Mouse (Mus musculus) CH12.LX (cell line): ENCODE results near the gene Mdk. TPM values are rescaled to one million over a fixed set of nuclear protein-coding genes. Genes with fewer than 3 reads are reported as not detected.

Experiments used
- DNase-seq: peaks from one replicate; pipeline ENCODE4 v3.0.0-alpha.2; 2013; ENCODE audit errors: extremely low read depth
- H3K27ac ChIP-seq: 2 replicates; pipeline ENCODE4 v1.5.1; 2012; ENCODE audit warnings: low read depth, mild to moderate bottlenecking, control low read depth, moderate library complexity; ENCODE audit not compliant: insufficient read depth
- H3K27me3 ChIP-seq: replicated peaks from 2 replicates; pipeline ENCODE3; 2012; ENCODE audit warnings: inconsistent platforms
- H3K36me3 ChIP-seq, 2 experiments: replicated peaks in 1 of 2; 2 replicates each; pipeline versions ENCODE3 to v1.6.1; 2012; ENCODE audit warnings: inconsistent platforms in 1 of 2, low read length in 1 of 2, mild to moderate bottlenecking in 1 of 2, mixed read lengths in 1 of 2, moderate library complexity in 1 of 2; ENCODE audit not compliant: control insufficient read depth in 1 of 2, insufficient read depth in 1 of 2
- H3K4me1 ChIP-seq, 2 experiments: 2 replicates each; pipeline ENCODE4 v1.6.1; 2012; ENCODE audit warnings: inconsistent platforms in 1 of 2, moderate library complexity in 1 of 2; ENCODE audit not compliant: insufficient read depth in 2 of 2, control insufficient read depth in 1 of 2
- H3K4me2 ChIP-seq: 2 replicates; pipeline ENCODE4 v1.6.1; 2012; ENCODE audit warnings: low read depth, mild to moderate bottlenecking, control low read depth; ENCODE audit not compliant: poor library complexity, insufficient read depth, severe bottlenecking
- H3K4me3 ChIP-seq, 3 experiments: fragments of 150-350 bp in 1 of 3; sonication (generic) in 1 of 3; replicated peaks in 1 of 3; 2 replicates each; pipeline versions ENCODE3 to v1.5.1; 2011 to 2012; ENCODE audit warnings: low read depth in 2 of 3, low read length in 2 of 3, mild to moderate bottlenecking in 2 of 3, moderate library complexity in 2 of 3, control low read depth in 1 of 3, improper control_type of control experiment in 1 of 3, inconsistent platforms in 1 of 3, mixed read lengths in 1 of 3; ENCODE audit not compliant: poor library complexity in 1 of 3
- H3K79me2 ChIP-seq: replicated peaks from 2 replicates; pipeline ENCODE4 v1.6.1; 2012; ENCODE audit warnings: mild to moderate bottlenecking, moderate library complexity; ENCODE audit not compliant: control insufficient read depth, poor library complexity, insufficient read depth, severe bottlenecking; ENCODE audit errors: extremely low read depth
- H3K9ac ChIP-seq: 2 replicates; pipeline ENCODE4 v1.6.1; 2012; ENCODE audit warnings: low read depth, mild to moderate bottlenecking, control low read depth, moderate library complexity; ENCODE audit not compliant: insufficient read depth
- H3K9me3 ChIP-seq: replicated peaks from 2 replicates; pipeline ENCODE3; 2012; ENCODE audit warnings: low read length, inconsistent platforms, mixed read lengths
- CHD1 ChIP-seq: IDR thresholded peaks from 2 replicates; pipeline ENCODE4 v1.6.1; 2012; ENCODE audit warnings: low read depth, low read length, improper control_type of control experiment, inconsistent platforms
- CHD2 ChIP-seq: IDR thresholded peaks from 2 replicates; pipeline ENCODE4 v1.6.1; 2011; ENCODE audit warnings: low read length, improper control_type of control experiment
- ELF1 ChIP-seq: IDR thresholded peaks from 2 replicates; pipeline ENCODE4 v1.6.1; 2014; ENCODE audit warnings: low read depth, mild to moderate bottlenecking, inconsistent platforms, low read length, improper control_type of control experiment
- EP300 ChIP-seq: IDR thresholded peaks from 2 replicates; pipeline ENCODE4 v1.6.1; 2011; ENCODE audit warnings: low read length, improper control_type of control experiment
- GABPA ChIP-seq: IDR thresholded peaks from 2 replicates; pipeline ENCODE4 v1.6.1; 2012; ENCODE audit warnings: low read depth, low read length, improper control_type of control experiment, inconsistent platforms; ENCODE audit not compliant: insufficient replicate concordance
- HCFC1 ChIP-seq: IDR thresholded peaks from 2 replicates; pipeline ENCODE4 v1.6.1; 2012; ENCODE audit warnings: low read depth, mild to moderate bottlenecking, inconsistent platforms, low read length, improper control_type of control experiment
- IRF4 ChIP-seq: IDR thresholded peaks from 2 replicates; pipeline ENCODE4 v1.6.1; 2014; ENCODE audit warnings: low read depth, mild to moderate bottlenecking, inconsistent platforms, low read length, improper control_type of control experiment
- KAT2A ChIP-seq: IDR thresholded peaks from 2 replicates; pipeline ENCODE4 v1.6.1; 2012; ENCODE audit warnings: low read length, improper control_type of control experiment, inconsistent platforms; ENCODE audit not compliant: insufficient replicate concordance
- MAFK ChIP-seq: IDR thresholded peaks from 2 replicates; pipeline ENCODE4 v1.6.1; 2011; ENCODE audit warnings: low read length, improper control_type of control experiment; ENCODE audit not compliant: insufficient replicate concordance
- MAX ChIP-seq: IDR thresholded peaks from 2 replicates; pipeline ENCODE4 v1.6.1; 2011; ENCODE audit warnings: low read length, improper control_type of control experiment
- MAZ ChIP-seq: IDR thresholded peaks from 2 replicates; pipeline ENCODE4 v1.6.1; 2012; ENCODE audit warnings: low read depth, mild to moderate bottlenecking, inconsistent platforms, low read length, improper control_type of control experiment, moderate library complexity
- MYC ChIP-seq: IDR thresholded peaks from 2 replicates; pipeline ENCODE4 v1.6.1; 2011; ENCODE audit warnings: low read depth, mild to moderate bottlenecking, improper control_type of control experiment, low read length
- NELFE ChIP-seq: IDR thresholded peaks from 2 replicates; pipeline ENCODE4 v1.6.1; 2011; ENCODE audit warnings: low read depth, low read length, improper control_type of control experiment
- SIN3A ChIP-seq: IDR thresholded peaks from 2 replicates; pipeline ENCODE4 v1.6.1; 2012; ENCODE audit warnings: low read length, improper control_type of control experiment, inconsistent platforms
- USF1 ChIP-seq: IDR thresholded peaks from 2 replicates; pipeline ENCODE4 v1.6.1; 2014; ENCODE audit warnings: low read depth, mild to moderate bottlenecking, inconsistent platforms, low read length, improper control_type of control experiment
- USF2 ChIP-seq: conservative IDR thresholded peaks from 2 replicates; pipeline ENCODE4 v1.6.1; 2011; ENCODE audit warnings: low read depth, low read length, improper control_type of control experiment
- ZMIZ1 ChIP-seq: IDR thresholded peaks from 2 replicates; pipeline ENCODE4 v1.6.1; 2012; ENCODE audit warnings: low read depth, mild to moderate bottlenecking, inconsistent platforms, low read length, improper control_type of control experiment
- ZNF384 ChIP-seq: IDR thresholded peaks from 2 replicates; pipeline ENCODE4 v1.6.1; 2012; ENCODE audit warnings: low read depth, low read length, improper control_type of control experiment, inconsistent platforms
- dilution Hi-C: fragments of 300-500 bp; cut with MboI; formaldehyde crosslinking; loops from 2 replicates; pipeline ENCODE4 v1.14.3; 2020; ENCODE audit warnings: low sequenced_read_pairs; ENCODE audit not compliant: extremely low pct_unique_long_range_greater_than_20kb, extremely low pct_ligation_motif_present
- in situ Hi-C: fragments of 300-500 bp; cut with MboI; formaldehyde crosslinking; loops from 3 replicates; pipeline ENCODE4 v1.14.3; 2019; ENCODE audit warnings: low sequenced_read_pairs, low pct_ligation_motif_present, low pct_unique_long_range_greater_than_20kb, mixed read lengths
- polyA plus RNA-seq: library from polyadenylated mRNA; unstranded; fragments of >175 nt; gene quantifications from 2 replicates; pipeline ENCODE4 v1.2.1, GENCODE M21; 2012; ENCODE audit warnings: low read depth; ENCODE audit not compliant: insufficient read length
- total RNA-seq, 2 experiments: library from RNA; depleted of rRNA; stranded (reverse); fragments of 300-350 nt in 1 of 2; fragments of >200 nt in 1 of 2; gene quantifications; 2 replicates each; pipeline ENCODE4 v1.2.3; 2012 to 2014

The Mdk gene
- total and polyA plus RNA-seq, 3 experiments, result 0.25 to 2.4 (median 0.34) TPM

- no peak overlapping the region for H3K27ac ChIP-seq
- dilution Hi-C loops, result no loop called here
- no peaks in the 10 kb centered on the region for H3K4me1 ChIP-seq
- in situ Hi-C loops, result no loop called here
- peaks cover 26 to 74% of the 10 kb centered on the region in 2 experiments for H3K36me3 ChIP-seq
- H3K9me3 ChIP-seq, result no peaks in the 10 kb centered on the region
- no peak for DNase-seq
- H3K9ac ChIP-seq, result no peak overlapping the region
- no peak overlapping the region for H3K4me3 ChIP-seq
- TF ChIP-seq CHD1 (no peak), SIN3A (no peak), ZNF384 (no peak), NELFE (no peak), MAX (no peak), CHD2 (no peak), ELF1 (no peak), MYC (no peak), KAT2A (no peak), IRF4 (no peak), MAZ (no peak), ZMIZ1 (no peak)
- H3K4me2 ChIP-seq, result no peak overlapping the region
- no peaks in the 10 kb centered on the region for H3K79me2 ChIP-seq
- no peaks in the 10 kb centered on the region for H3K27me3 ChIP-seq
Measured at GRCm38 (mm10) chr2:91903171-91903925, 28.7 kb downstream of the Mdk start.

GRCm38 (mm10) chr2:91902336-91902735, 29.8 kb downstream of the Mdk start:
- Histone ChIP-seq H3K79me2 (no peaks in the 10 kb centered on the region), H3K4me3 (no peak overlapping the region), H3K27me3 (no peaks in the 10 kb centered on the region), H3K9ac (no peak overlapping the region), H3K27ac (no peak overlapping the region), H3K4me2 (no peak overlapping the region), H3K36me3 (peaks cover 30 to 79% of the 10 kb centered on the region in 2 experiments), H3K4me1 (no peaks in the 10 kb centered on the region), H3K9me3 (no peaks in the 10 kb centered on the region)
- in situ Hi-C loops (no loop called here), dilution Hi-C loops (no loop called here)
- DNase-seq, result no peak
- TF ChIP-seq ZNF384 (no peak), ELF1 (no peak), USF2 (no peak), EP300 (no peak), HCFC1 (no peak), SIN3A (no peak), MAX (no peak), USF1 (no peak), GABPA (no peak), MAFK (no peak)
